Mouse (Mus musculus): Measurements from ENCODE around the gene Usp46.

DNA sequence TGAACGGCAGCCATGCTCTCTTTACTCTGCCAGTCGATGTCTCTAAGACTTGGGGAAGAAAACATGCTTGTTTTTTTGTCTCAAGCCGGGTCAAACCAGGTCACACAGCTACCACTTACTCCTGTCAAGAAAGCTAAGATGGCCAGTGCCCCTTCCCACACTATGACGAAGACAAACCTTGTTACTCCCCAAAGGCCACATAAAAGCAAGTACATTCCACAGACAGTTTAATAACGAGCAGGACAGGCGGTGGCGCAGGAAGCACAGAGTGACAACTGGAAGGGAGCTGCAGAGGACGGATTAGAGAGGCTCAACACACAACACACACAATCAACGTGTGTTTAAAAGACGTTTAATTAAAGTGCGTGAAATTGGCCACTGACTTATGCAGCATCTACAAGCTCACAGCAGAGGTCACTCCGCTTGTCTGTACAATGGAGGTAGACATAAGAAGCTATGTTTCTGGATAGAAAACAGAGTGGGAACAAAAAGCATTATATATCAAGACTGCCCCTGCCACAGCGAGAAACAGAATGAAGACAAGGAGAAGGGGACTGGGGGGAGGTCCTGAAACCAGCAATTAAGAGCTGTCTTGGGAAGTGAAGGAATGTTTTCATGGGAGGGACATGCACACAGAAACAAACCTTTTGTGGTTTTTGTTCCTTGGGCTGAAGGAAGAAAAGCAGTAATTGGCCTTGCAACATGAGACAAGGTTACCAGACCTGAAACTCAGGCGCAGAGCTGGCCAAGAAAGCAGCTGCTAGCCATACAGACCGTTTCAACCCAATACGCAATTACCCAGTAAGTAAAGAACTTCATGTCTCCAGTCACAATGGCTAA lies 117.2 kb downstream of the Usp46 start:
- TF ChIP-seq CTCF (IDR thresholded peaks at IDR 0.05; ENCODE audit: low read depth, low read length) (no peak), POLR2A (IDR thresholded peaks at IDR 0.05; ENCODE audit: borderline replicate concordance, low read depth, low read length) (no peak)
